Mouse (Mus musculus) layer of hippocampus, adult 11-12 months (tissue): ENCODE results near the gene Olfr477.
"Not testable (repeated sequence)": the region's sequence is repeated elsewhere in the genome, so short reads cannot be mapped to it uniquely, and the experiment has no call there.

Experiments used
- DNase-seq: peaks from one replicate; pipeline ENCODE4 v3.0.0; 2022; ENCODE audit warnings: low spot score

Gene Olfr477

GRCm38 (mm10) chr7:107986393-107986792 is at the start of gene Olfr477:
Olfr477 (plus strand) TSS chr7:107986693.
- DNase-seq, result no peak

DNA sequence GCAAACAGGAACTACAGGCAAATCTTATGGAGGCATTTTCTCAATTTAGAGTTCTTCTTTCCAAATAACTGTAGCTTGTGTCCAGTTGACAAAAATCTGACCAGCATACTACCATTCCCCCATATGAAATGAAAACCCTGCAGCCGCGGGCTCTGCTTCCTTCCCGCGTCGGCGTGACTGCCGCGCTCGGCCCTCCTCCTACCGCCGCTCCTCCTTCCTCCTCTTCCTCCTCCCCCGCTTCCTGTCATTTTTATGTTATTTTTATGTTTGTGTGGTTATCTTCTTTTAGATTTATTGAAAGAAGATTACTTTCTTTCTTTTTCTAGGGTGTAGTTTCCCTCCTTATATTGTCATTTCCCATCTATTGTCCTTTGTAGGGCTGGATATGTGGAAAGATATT is 34.0 kb upstream of the Olfr477 start:
- not testable (repeated sequence) for DNase-seq

- no peak for DNase-seq
These were observed 32.1 kb upstream of the Olfr477 start, which contains the start of gene Olfr474 for GRCm38 (mm10) chr7:107954343-107954742. Olfr474 (plus strand) TSS chr7:107954643.

- no peak for DNase-seq
These were observed 22.0 kb upstream of the Olfr477 start, which contains the start of gene Olfr476 for GRCm38 (mm10) chr7:107964503-107964902. Olfr476 (plus strand) TSS chr7:107964803.

DNA sequence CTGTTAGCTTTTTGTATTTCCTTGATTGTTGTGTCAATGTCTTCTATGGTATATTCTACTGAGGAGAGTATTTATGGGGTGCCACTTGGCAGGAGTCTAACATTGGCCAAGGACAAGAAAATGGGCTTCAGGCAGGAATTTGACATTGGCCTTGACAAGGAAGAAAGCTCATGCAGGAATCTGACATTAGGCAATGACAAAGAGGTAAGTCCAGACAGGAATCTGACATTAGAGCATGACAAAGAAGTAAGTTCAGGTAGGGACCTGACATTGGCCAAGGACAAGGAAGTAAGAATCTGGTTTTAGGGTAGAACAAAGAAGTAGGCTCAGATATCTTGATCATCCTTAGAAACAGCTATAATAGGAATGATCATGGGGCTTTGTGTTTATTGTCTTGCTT is 27.8 kb downstream of the Olfr477 start:
- DNase-seq, result not testable (repeated sequence)

GRCm38 (mm10) chr7:108033889-108034288 is 47.4 kb downstream of the Olfr477 start, which contains the start of gene Olfr478:
Olfr478 (minus strand) TSS chr7:108033989.
- no peak for DNase-seq
